Mouse (Mus musculus) CD4-positive, CD25-positive, alpha-beta regulatory T cell, adult 2 months (primary cell): ENCODE data around the gene Tubg1.
"Not testable (repeated sequence)": the region's sequence is repeated elsewhere in the genome, so short reads cannot be mapped to it uniquely, and the experiment has no call there.

ENCODE experiments used
- DNase-seq: peaks from one replicate; pipeline ENCODE4 v3.0.0-alpha.2; 2012; ENCODE audit warnings: low read depth, low spot score

Tubg1 gene

DNA sequence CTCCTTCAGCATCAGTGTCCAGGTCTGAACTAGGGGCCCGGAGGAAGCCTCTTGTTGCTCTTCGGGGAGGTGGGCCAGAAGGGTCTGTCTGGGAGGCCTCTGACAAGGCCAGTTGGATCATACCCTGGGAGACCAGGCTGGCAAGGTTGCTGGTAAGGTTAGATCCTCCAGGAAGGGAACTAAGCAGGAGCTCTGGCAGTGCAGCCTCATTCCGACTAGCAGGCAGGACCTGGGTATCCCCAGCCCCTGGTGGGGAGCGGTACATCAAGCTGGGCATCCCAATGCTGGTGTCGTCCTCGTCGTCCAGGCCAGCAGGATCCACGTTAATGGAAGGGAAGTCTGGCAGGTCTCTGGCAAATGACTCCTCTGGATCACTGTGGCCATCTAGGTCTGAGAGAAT lies 21.5 kb upstream of the Tubg1 start:
- DNase-seq = no peak

DNA sequence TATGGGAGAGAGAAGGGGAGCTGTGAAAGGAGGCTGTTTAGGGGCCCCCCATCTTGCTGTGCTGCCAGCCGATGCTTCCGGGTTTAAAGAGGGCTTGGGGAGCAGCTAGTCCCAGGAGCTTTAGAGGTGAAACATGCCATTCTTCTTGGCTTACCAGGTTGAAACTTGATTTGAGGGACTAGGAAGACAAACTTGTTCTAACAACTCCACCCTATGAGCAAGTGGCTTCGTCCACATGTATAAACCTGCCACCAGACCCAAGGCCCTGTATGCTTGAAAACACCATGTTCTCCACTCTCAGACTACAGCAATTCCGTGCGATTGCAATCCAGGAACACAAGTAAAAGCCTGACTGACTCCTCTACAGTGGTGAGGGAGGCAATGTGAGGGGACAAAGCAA lies 16.7 kb upstream of the Tubg1 start:
- DNase-seq = no peak

DNA sequence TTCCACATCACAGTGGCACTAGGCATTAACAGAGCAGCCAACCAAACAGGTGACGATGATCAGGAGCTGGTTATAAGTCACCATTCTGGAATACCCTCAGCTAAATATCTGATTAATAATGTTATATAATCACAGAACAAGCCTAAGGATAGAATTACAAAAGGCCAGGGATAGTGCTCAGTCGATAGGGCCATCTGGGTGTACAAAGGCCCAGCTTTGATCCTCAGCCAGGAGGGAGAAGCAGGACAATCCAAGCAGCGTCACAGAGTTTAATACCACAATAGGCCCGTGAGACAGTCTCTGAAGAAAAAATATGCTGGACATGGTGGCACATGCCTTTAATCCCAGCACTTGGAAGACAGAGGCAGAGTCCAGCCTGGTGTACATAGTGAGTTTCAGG lies 10.4 kb upstream of the Tubg1 start:
- DNase-seq = no peak

DNA sequence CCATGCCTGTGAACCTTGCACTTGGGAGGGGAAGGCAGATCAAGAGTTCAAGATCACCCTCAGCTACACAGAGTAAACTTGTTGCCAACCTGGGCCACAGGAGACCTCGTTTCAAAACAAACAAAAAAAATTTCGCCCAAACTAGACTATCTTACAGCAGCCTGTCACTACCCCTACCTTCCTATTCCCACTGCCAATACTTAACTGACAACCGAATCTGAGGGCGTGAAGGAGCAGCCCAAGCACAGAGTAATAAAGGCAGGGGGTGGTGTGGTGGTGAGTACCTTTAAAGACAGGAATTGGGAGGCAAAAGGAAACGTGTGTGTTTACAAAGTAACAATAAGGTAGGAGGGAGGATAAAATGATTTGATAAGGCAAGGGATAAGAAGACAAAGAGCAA lies 9.0 kb upstream of the Tubg1 start:
- DNase-seq = no peak

DNA sequence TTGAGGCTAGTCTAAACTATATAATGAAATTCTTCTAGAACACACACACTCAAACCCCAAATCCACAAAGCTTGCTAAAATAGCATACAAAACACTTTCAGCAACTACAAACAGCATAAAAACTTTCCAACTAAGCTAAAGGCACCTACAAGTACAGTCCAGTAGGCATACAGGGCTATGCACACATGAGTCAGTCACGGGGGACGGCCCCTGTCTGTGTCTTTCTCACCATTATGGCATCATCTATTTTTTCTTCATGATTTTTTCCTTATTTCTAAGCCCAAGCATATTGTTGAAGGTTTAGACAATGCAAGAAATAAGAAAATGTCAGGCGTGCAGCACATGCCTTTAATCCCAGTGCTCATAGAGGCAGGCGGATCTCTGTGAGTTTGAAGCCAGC lies 8.6 kb upstream of the Tubg1 start:
- DNase-seq = no peak

- no peak for DNase-seq
These were observed 7.6 kb upstream of the Tubg1 start for GRCm38 (mm10) chr11:101112186-101112585.

DNA sequence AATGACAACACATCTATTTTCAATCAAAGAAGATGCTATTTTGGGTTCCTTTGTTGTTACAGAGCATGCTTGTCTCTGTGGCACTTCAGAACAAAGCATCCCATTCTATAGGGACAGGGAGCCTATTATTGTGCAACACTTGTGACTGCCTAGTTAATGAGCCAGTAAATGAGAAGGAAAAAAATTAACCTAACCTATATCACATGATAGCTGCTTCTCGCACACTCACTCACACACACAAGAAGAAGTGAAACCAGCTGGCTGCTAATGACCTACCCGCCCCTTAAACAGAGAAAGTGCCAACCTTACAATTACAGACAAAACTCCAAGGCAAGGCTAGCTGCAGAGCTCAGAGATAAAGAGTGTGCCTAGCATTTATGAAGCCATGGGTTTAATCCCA lies 4.2 kb upstream of the Tubg1 start:
- DNase-seq = no peak

GRCm38 (mm10) chr11:101118105-101118504 lies 1.6 kb upstream of the Tubg1 start:
- peak; percentile 29 for DNase-seq

DNA sequence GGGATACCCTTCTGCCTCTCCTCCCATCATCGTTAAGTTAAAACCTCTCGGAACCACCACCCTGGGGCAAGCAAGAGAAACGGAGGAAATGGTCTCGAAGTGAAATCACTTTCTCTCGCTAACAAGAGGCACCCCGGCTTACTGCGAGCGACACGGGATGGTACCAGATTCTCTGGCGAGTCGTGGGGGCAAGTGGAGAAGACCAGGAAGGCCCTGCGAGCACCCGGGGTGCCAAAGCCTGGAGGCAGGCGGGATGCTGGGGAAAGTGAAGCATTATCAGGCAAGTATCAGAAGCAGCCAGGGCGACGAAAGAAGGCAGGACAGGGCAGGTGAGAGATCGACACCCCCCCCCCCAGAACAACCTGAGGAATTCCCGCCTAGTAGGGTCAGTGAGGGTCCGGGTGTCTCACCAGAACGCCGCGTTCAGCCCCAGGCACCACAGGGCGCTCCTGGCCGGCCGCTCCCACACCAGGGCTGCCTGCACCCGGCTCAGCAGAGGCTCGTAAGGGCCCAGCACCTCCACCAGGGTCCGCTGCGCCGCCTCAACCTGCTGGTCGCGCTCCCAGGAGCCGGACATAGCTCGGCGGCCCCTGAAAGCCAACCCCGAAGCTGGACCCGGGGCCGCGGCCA lies 492 bp upstream of the Tubg1 start:
- DNase-seq = no peak

- no peak for DNase-seq
These were observed 929 bp downstream of the Tubg1 start for GRCm38 (mm10) chr11:101120545-101121188.

DNA sequence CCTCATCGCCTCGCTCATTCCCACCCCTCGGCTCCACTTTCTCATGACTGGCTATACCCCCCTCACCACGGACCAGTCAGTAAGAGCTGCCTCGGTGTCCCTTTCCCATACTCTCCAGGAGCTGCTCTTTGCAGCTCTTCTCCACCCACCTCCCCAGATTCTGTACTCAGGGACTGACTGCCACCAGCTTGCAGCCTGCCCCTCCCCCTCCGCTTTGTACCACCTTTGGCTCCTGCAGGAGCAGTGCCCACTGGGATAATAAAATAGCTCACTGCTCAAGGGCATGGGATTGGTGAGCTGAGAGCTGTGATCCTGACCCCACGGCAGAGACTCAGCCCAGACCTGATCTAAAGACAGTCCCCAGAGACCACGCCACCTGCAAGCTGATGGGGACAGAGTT lies 4.8 kb downstream of the Tubg1 start:
- not testable (repeated sequence) for DNase-seq

- not testable (repeated sequence) for DNase-seq
These were observed 5.3 kb downstream of the Tubg1 start for GRCm38 (mm10) chr11:101125008-101125407.

GRCm38 (mm10) chr11:101127075-101127474 lies 7.3 kb downstream of the Tubg1 start:
- peak; percentile 36 for DNase-seq

GRCm38 (mm10) chr11:101128996-101129577 lies 9.3 kb downstream of the Tubg1 start:
- DNase-seq = no peak

DNA sequence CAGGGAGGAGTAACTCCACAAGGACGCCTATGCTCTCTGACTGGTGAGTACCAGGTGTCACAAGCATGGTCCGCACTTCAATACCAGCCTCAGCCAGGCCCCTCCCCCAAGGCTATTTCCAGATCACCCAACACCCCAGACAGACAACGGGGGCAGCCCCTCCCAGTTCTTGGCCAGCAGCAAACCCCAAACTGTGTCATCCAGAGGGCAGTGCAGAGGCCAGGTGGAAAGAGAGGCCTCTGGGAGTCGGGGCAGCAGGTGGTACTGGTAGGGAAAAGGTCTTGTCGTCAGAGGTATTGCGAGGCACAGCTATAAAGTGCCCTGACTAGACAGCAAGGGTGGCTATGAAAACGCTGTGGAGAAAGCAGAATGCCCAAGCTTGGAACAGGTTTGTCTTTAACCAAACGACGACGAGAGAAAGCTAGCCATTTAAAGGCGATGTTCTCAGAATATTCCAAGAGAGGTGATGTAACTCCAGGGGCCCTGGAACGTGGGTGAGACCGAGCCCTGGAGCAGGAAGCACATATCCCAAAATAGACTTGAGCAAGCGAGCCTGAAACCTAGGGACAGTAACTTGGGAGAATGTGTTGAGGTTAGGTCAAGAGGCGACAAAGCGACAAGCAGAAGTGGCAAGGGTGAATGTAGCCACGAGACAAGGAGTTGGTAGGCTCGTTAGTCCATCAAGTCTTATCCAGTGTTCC lies 10.5 kb downstream of the Tubg1 start:
- no peak for DNase-seq

DNA sequence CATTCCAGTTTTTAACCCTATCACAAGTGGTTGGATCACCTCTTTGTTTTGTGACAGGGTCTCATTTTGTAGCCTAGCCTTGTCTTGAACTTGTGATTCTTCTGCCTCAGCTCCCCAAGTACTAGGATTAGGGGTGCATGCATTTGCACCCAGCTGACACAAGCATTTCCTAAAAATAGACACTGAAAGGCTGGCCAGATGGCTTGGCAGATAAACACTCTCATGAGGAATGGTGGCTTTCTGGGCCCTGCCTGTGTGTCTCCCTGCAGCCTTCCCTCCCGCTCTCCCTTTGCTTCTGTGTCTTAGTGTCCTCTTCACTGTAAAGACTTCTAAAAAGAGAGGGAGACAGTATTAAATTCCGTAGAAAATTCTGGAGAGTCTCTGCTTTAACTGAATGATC lies 11.4 kb downstream of the Tubg1 start:
- DNase-seq = no peak

DNA sequence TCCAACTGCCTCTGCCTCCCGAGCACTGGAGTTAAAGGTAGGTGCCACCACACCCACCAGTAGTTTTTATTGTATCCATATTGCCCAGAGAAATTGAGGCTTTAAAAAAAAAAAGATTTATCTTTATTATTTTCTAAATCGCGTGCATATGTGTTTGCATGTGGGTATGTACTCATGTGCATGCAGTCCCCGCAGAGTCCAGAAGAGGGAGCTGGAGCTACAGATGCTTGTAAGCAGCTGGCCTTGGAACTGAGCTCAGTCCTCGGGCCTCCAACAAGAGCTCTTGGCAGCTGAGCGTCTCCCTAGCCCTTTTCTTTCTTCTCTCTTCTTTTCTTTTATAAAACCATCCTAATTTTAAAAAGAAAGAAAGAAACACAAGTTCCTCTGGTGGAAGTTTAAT lies 12.0 kb downstream of the Tubg1 start:
- peak; percentile 51 for DNase-seq

DNA sequence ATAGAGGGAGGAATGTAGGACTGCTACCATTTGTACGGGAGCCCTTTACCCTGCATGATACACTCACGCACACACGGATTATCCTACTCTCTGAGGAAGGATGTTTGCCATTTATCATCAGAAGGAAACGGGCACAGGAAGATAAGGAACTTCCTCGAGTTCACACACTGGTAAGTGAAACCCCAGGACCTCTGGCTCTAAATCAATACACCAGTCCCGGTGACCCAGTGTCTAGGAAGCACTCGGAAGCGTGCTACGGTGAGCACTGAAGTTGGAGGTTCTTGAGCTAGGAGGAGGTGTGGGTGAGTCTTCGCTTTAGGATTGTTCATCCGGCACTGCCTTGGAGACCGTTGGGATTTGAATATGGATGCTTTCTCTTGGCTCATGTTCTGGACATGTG lies 13.3 kb downstream of the Tubg1 start:
- no peak for DNase-seq

DNA sequence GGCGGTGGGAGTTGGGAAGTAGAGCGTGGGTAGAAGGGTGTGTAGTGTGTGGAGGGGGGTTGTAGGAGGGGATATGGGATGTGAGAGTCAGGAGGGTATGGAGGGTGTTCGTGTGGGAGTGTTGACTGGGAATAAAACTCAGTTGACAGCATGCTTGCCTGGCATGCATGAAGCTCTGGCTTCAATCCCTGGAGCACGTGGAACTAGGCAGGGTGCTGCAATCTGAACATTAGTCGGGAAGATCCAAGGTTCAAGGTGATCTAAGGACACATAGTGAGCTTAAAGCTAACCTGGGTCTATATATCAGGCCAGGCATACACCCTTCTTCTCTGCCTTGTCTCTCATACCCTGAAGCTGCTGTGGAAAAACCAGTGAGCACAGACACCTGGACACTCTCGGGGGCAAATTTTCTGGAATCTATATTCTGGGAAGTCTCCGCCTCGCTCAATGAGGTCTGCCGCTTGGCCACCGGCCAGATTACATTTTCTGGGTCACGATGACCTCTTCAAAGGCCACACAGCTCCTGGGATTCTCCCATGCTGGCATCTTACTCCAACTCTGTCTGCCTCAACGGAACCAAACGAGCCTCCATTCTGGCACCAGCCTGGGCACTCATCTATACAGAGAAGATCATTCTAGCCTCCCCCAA lies 14.6 kb downstream of the Tubg1 start:
- DNase-seq = no peak

DNA sequence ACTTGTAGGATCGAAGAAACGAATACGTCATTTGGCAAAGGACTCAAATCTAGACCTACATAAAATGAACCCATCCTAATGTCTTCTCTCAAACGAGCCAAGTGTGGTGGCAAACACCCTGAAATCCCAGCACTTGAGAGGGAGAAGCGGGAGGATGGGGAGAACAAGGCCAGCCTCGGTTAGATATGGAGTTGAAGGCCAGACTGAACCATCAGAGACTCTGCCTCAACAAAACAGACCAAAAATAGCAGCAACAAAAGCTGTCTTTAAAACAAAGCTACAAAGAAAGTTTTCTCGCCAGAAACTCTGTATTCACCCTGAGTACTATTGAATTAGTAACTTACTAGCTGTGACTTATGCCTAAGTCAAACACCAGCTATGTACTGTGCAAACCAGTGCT lies 17.3 kb downstream of the Tubg1 start:
- DNase-seq = no peak

GRCm38 (mm10) chr11:101138536-101139181 lies 18.9 kb downstream of the Tubg1 start:
- DNase-seq = no peak
